Mouse (Mus musculus) thymus, adult 2 months (tissue): ENCODE data around the gene 4930519G04Rik.

Experiments used
- CTCF ChIP-seq: fragments of 200-500 bp; IDR thresholded peaks from 2 replicates; pipeline ENCODE4 v1.5.1; 2012; ENCODE audit warnings: mild to moderate bottlenecking, control low read depth, low read length, moderate library complexity, borderline replicate concordance; ENCODE audit not compliant: control insufficient read depth, poor library complexity, insufficient read depth; ENCODE audit errors: extremely low read depth
- POLR2A ChIP-seq: fragments of 200-500 bp; IDR thresholded peaks from 2 replicates; pipeline ENCODE4 v1.6.1; 2012; ENCODE audit warnings: mild to moderate bottlenecking, low read length, control low read depth, moderate library complexity; ENCODE audit not compliant: control insufficient read depth, poor library complexity, insufficient read depth; ENCODE audit errors: extremely low read depth

DNA sequence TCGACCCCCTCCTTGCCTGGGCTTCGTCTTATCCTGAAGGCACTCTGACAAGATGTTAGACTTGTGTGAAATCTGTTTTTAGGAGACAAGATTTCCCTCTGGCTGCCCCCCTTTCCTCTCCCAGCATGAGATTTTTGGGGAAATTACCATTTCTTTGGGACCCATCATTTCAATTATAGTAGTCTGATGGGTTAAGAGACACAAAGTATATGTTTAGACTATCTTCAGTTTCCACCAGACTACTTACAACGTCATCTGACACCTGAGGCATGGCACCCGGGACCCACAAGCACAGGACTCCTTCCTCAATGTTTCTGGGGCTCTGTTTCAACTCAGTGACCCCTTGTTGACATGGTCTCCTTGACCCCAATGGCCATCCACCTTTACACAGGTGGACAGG is 42.1 kb downstream of the 4930519G04Rik start:
- TF ChIP-seq CTCF (no peak), POLR2A (no peak)
